Mouse (Mus musculus) embryonic stem cell, embryonic (primary cell): ENCODE results near the gene Lbhd1.

Experiments used
- CTCF ChIA-PET, 4 experiments: fragments of 300-600 bp in 2 of 4; fragments of 350-600 bp in 2 of 4; sonication (Branson Sonifier 250); formaldehyde crosslinking; loops; one replicate each; lab custom pipeline; 2022; ENCODE audit warnings: inconsistent platforms in 2 of 4; lab: Charles Lee
- POLR2A ChIA-PET, 4 experiments: fragments of 300-600 bp in 2 of 4; fragments of 350-600 bp in 2 of 4; sonication (Branson Sonifier 250); formaldehyde crosslinking; loops; one replicate each; lab custom pipeline; 2022; ENCODE audit warnings: antibody characterized with exemption in 4 of 4, inconsistent platforms in 1 of 4; lab: Charles Lee

Gene Lbhd1

GRCm38 (mm10) chr19:8883616-8884015, at the start of gene Lbhd1, which contains the start of gene Gm49403:
Gene Lbhd1, plus strand, starts transcription at chr19:8883732.
Gene Gm49403, plus strand, starts transcription at chr19:8883930.
- POLR2A ChIA-PET: interaction anchor here in 3 of 4 experiments (0.7 to 27.2 kb wide), 23 partner anchors 4 to 168 kb away, joined by 3 to 851 read pairs (median 8); partner anchors contain the start of genes Ubxn1 (in 3 of the 3), 1810009A15Rik (in 2 of the 3), Eef1g (in 2 of the 3) and Ganab (in 2 of the 3)

GRCm38 (mm10) chr19:8836327-8836726, 47.2 kb upstream of the Lbhd1 start:
- ChIA-PET POLR2A (interaction anchor here (0.7 to 8.9 kb wide), 37 partner anchors 8 to 148 kb away, joined by 3 to 113 read pairs (median 5); partner anchors contain the start of genes Hnrnpul2 (in 3 of the 4), Ttc9c (in 3 of the 4), 1810009A15Rik (in 2 of the 4) and Eef1g (in 2 of the 4)), CTCF (interaction anchor here in 1 of 4 experiments (0.6 kb wide), 1 partner anchor 83 kb away, joined by 3 read pairs; no protein-coding TSS in a partner anchor)

More at GRCm38 (mm10) chr19:8883616-8884015, at the start of gene Lbhd1, which contains the start of gene Gm49403:
- CTCF ChIA-PET: no interaction called here

GRCm38 (mm10) chr19:8837251-8837791, 46.2 kb upstream of the Lbhd1 start, which contains the start of gene Bscl2:
Gene Bscl2, plus strand, starts transcription at chr19:8837467.
- CTCF ChIA-PET: no interaction called here
- POLR2A ChIA-PET: interaction anchor here in 2 of 4 experiments (0.7 to 8.9 kb wide), 39 partner anchors 7 to 262 kb away, joined by 3 to 113 read pairs (median 15); partner anchors contain the start of genes Hnrnpul2 (in 2 of the 2), Ttc9c (in 2 of the 2), Zbtb3 (in 2 of the 2) and 1810009A15Rik (in 1 of the 2)

DNA sequence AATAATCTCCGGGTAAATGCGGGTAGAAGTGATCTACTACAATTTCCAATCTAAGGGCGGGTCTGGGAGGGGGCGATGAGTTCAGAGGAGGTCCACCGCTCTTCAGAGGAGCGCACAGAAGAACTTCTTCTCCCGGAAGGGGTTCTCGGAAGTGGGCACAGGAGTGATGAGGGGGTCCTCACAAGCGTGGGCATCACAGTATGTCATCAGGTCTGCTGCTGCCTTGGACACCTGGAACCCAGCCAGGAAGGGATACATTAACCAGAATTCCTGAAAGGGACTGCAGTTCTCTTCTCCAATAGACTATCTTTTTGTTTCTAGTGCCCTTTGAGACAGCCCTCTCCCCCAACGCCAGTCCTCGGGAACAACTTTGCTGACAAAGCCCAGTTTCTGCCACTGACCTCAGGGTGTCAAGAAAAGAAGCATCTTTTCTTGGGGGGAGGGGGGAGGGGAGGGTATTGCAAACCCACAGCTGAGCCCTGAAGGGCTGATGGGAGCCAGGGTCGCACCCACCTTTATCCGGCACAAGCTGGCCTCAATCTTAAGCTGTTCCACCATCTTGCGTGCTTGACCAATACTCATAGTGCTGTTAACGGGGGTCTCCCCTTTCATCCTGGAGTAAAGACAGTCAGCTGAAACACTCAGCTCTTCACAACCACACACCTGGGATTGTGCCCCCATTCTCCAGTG, 45.3 kb upstream of the Lbhd1 start:
- CTCF ChIA-PET: interaction anchor here (0.6 to 1.7 kb wide), 6 partner anchors 14 to 869 kb away, joined by 3 to 7 read pairs (median 4); no protein-coding TSS in a partner anchor
- POLR2A ChIA-PET: interaction anchor here (0.6 to 3.6 kb wide), 104 partner anchors 8 to 274 kb away, joined by 3 to 75 read pairs (median 6); partner anchors contain the start of genes AC129217.1 (in 4 of the 4), Lrrn4cl (in 4 of the 4), Eef1g (in 3 of the 4) and Slc3a2 (in 3 of the 4)

GRCm38 (mm10) chr19:8839103-8839907, 44.2 kb upstream of the Lbhd1 start, which contains the start of gene Gng3:
Gene Gng3, minus strand, starts transcription at chr19:8839194.
- ChIA-PET CTCF (interaction anchor here in 3 of 4 experiments (0.7 to 1.7 kb wide), 12 partner anchors 11 to 272 kb away, joined by 3 to 8 read pairs (median 4); partner anchors contain the start of genes Lrrn4cl (in 1 of the 3) and Tut1 (in 1 of the 3)), POLR2A (interaction anchor here (0.6 to 3.6 kb wide), 145 partner anchors 9 to 1423 kb away, joined by 3 to 75 read pairs (median 5); partner anchors contain the start of genes AC129217.1 (in 4 of the 4), Eef1g (in 4 of the 4), Lrrn4cl (in 4 of the 4) and B3gat3 (in 3 of the 4))

DNA sequence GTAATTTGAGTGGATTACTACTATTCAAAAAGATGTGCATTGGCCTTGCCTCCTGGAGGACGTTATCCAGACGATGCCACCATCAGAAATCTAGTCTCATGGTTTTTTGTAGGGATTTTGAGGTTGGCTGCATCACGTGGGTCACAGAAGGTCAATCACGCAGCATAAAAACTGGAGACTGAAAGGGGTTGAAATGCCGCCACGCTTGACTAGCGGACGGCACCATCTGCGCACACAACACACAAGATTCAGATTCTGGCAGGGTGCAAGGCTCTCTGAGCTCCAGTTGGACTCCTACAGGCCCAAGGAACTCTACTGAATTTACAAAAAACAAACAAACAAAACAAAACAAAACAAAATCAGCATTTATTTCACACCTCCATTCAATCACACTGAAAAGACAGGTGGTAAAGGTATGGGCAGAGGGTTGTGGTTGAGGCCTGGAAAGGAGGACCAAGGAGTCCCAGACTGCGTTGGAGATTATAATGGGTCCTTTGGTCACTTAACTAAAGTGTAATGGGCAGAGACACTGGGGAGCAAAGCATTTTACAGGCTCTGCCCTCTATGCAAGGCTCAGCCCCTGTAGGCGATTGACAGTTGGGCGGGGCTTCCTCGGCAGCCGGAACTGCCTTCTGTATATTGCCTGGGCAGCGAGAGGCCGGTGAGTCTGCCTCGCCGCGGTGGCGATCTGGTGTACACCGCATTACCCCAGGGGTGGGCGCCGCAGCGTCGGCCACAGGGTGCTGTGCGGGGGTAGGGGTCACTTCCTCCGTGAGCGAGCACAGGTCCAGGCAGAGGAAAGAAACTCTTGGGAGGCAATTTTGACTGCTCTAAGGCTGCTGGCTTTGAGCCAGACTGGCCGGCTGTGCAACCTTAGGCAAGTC, 43.4 kb upstream of the Lbhd1 start:
- ChIA-PET CTCF (interaction anchor here in 2 of 4 experiments (1.3 to 1.7 kb wide), 4 partner anchors 10 to 121 kb away, joined by 3 to 8 read pairs (median 4); partner anchors contain the start of gene Lrrn4cl (in 1 of the 2)), POLR2A (interaction anchor here (0.6 to 3.6 kb wide), 88 partner anchors 9 to 1423 kb away, joined by 3 to 75 read pairs (median 8); partner anchors contain the start of genes B3gat3 (in 3 of the 4), Hnrnpul2 (in 3 of the 4), Lrrn4cl (in 3 of the 4) and Polr2g (in 3 of the 4))

DNA sequence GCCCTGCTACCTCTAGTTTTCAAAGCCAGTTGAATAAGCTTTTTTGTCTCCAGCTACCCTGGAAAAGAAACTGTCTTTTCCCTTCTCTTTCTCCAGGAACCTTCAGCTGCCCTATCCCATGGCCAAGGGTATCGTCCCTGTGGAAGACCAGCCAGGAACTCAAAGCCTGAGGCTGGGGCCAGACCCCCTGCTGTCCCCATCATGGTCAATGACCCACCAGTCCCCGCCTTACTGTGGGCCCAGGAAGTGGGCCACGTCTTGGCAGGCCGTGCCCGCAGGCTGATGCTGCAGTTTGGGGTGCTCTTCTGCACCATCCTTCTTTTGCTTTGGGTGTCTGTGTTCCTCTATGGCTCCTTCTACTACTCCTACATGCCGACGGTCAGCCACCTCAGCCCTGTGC, 42.5 kb upstream of the Lbhd1 start:
- ChIA-PET CTCF (no interaction called here), POLR2A (interaction anchor here in 2 of 4 experiments (0.8 to 3.6 kb wide), 6 partner anchors 8 to 150 kb away, joined by 3 to 42 read pairs (median 20); partner anchors contain the start of genes 1810009A15Rik (in 1 of the 2), Ahnak (in 1 of the 2), Gm49416 (in 1 of the 2) and Lrrn4cl (in 1 of the 2))

- ChIA-PET CTCF (no interaction called here), POLR2A (interaction anchor here in 2 of 4 experiments (1.1 to 2.3 kb wide), 6 partner anchors 9 to 120 kb away, joined by 3 to 6 read pairs (median 4); partner anchors contain the start of genes Slc3a2 (in 1 of the 2) and Taf6l (in 1 of the 2))
Observed at GRCm38 (mm10) chr19:8842961-8843360, 40.6 kb upstream of the Lbhd1 start.

DNA sequence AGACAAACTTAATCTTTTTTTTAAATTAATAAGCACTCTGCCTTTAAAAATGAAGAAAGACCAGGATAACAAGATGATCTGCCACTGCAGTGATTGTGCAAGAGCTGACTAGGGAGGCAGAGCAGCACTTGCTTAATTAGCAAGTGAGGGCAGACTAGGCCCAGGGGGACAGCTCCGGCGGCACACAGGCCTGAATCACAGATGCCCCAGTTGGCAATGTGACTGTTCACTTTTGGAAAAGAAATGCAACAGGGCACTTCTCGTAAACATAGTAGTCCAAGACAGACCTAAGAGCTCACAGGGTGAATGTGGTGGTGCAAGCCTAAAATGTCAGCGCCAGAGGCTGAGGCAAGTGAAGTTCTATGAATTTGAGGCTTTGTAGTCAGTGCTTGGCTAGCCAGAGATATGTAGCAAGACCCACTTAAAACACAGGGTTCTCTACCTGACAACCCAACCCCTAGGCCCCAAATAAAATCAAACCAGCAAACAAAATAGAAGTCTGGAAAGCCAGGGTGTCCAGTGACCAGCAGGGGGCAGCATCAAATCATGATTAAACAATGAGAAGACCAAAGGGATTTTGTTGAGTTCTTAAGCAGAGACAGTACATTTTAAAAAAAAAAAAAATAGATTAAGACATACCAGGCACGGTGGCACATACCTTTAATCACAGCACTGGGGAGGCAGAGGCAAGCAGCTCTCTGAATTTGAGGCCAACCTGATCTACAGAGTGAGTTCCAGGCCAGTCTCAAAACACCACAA, 39.0 kb upstream of the Lbhd1 start:
- ChIA-PET CTCF (interaction anchor here in 3 of 4 experiments (0.6 to 1.4 kb wide), 5 partner anchors 32 to 265 kb away, joined by 3 to 5 read pairs (median 4); no protein-coding TSS in a partner anchor), POLR2A (interaction anchor here in 2 of 4 experiments (0.6 to 7.4 kb wide), 18 partner anchors 9 to 140 kb away, joined by 3 to 74 read pairs (median 4); partner anchors contain the start of genes 1810009A15Rik (in 2 of the 2), Gm49416 (in 2 of the 2), Slc3a2 (in 2 of the 2) and Eef1g (in 1 of the 2))

DNA sequence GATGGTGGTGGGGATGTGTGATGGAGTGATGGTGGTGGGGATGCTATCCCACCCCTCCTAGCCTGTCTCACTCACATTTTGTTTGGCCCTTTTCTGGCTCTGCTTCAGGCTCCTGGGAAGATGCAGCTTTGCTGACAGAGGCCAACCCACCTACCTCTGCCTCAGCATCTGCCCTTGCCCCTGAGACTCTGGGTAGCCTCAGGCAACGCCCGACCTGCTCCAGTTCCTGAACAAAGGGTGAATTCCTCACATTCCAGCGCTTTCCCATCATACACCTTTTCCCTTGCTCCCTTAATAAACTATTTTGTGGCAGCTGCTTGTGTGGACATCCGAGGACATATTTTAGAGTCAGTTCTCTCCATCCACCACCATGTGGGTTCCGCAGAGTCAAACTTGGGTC, 35.2 kb upstream of the Lbhd1 start:
- CTCF ChIA-PET: interaction anchor here in 2 of 4 experiments (1.0 to 2.0 kb wide), 3 partner anchors 9 to 13 kb away, joined by 3 to 9 read pairs (median 4); no protein-coding TSS in a partner anchor

GRCm38 (mm10) chr19:8850402-8850901, 33.1 kb upstream of the Lbhd1 start, which contains the start of gene Lrrn4cl:
Gene Lrrn4cl, plus strand, starts transcription at chr19:8850768.
- CTCF ChIA-PET: interaction anchor here in 3 of 4 experiments (0.6 to 2.0 kb wide), 4 partner anchors 8 to 232 kb away, joined by 3 to 9 read pairs (median 4); partner anchors contain the start of gene Gng3 (in 1 of the 3)
- POLR2A ChIA-PET: interaction anchor here (0.6 to 7.4 kb wide), 38 partner anchors 11 to 232 kb away, joined by 3 to 74 read pairs (median 4); partner anchors contain the start of genes Gng3 (in 4 of the 4), 1810009A15Rik (in 3 of the 4), Gm49416 (in 3 of the 4) and Slc3a2 (in 2 of the 4)

More for the DNA sequence above, 35.2 kb upstream of the Lbhd1 start:
- POLR2A ChIA-PET: interaction anchor here in 2 of 4 experiments (0.6 to 7.4 kb wide), 19 partner anchors 9 to 147 kb away, joined by 3 to 74 read pairs (median 3); partner anchors contain the start of genes Gng3 (in 2 of the 2), Ttc9c (in 2 of the 2), Uqcc3 (in 2 of the 2) and 1810009A15Rik (in 1 of the 2)

- CTCF ChIA-PET: interaction anchor here in 2 of 4 experiments (0.8 to 2.6 kb wide), 13 partner anchors 9 to 239 kb away, joined by 3 to 8 read pairs (median 3); partner anchors contain the start of genes Gng3 (in 2 of the 2) and Eef1g (in 1 of the 2)
- POLR2A ChIA-PET: interaction anchor here (0.6 to 4.1 kb wide), 57 partner anchors 8 to 258 kb away, joined by 3 to 39 read pairs (median 5); partner anchors contain the start of genes 1810009A15Rik (in 4 of the 4), Gm49416 (in 4 of the 4), Gng3 (in 3 of the 4) and Ubxn1 (in 3 of the 4)
Observed at GRCm38 (mm10) chr19:8851639-8852038, 31.9 kb upstream of the Lbhd1 start.

- CTCF ChIA-PET: interaction anchor here in 2 of 4 experiments (0.6 to 2.6 kb wide), 15 partner anchors 8 to 238 kb away, joined by 3 to 8 read pairs (median 4); partner anchors contain the start of genes Gng3 (in 2 of the 2), Ahnak (in 1 of the 2) and Eef1g (in 1 of the 2)
- POLR2A ChIA-PET: interaction anchor here (0.7 to 4.1 kb wide), 75 partner anchors 9 to 257 kb away, joined by 3 to 39 read pairs (median 4); partner anchors contain the start of genes 1810009A15Rik (in 4 of the 4), Gm49416 (in 4 of the 4), Gng3 (in 3 of the 4) and Ubxn1 (in 3 of the 4)
Observed at GRCm38 (mm10) chr19:8852236-8852928, 31.1 kb upstream of the Lbhd1 start.
